Mouse (Mus musculus) stomach, embryonic 14.5 days (tissue): ENCODE data around the gene Vsig10. TPM values are rescaled to one million over a fixed set of nuclear protein-coding genes. Genes with fewer than 3 reads are reported as not detected.

ENCODE experiments used
- ATAC-seq: fragments of 200-750 bp; cut with Nextera tagmentation; 2 replicates; pipeline ENCODE4 v1.8.0; 2017; ENCODE audit warnings: low read depth, moderate TSS enrichment; ENCODE audit not compliant: insufficient number of reproducible peaks, insufficient read depth, low FRiP score
- H3K27ac ChIP-seq: fragments of 300-500 bp; sonication (generic); 2 replicates; pipeline ENCODE4 v1.5.1; 2014; ENCODE audit warnings: mild to moderate bottlenecking, low read length, moderate library complexity, mixed read lengths
- H3K27me3 ChIP-seq: fragments of 300-500 bp; sonication (generic); 2 replicates; pipeline ENCODE4 v1.6.1; 2014; ENCODE audit warnings: low read length, control low read depth, mixed read lengths; ENCODE audit not compliant: control insufficient read depth, insufficient read depth
- H3K36me3 ChIP-seq: fragments of 300-500 bp; sonication (generic); 2 replicates; pipeline ENCODE4 v1.6.1; 2014; ENCODE audit warnings: mild to moderate bottlenecking, control low read depth, low read length, moderate library complexity, mixed read lengths; ENCODE audit not compliant: control insufficient read depth, insufficient read depth
- H3K4me1 ChIP-seq: fragments of 300-500 bp; sonication (generic); 2 replicates; pipeline ENCODE4 v1.6.1; 2014; ENCODE audit warnings: low read length, control low read depth, mixed read lengths; ENCODE audit not compliant: control insufficient read depth, insufficient read depth
- H3K4me2 ChIP-seq: fragments of 300-500 bp; sonication (generic); replicated peaks from 2 replicates; pipeline ENCODE4 v1.6.1; 2014; ENCODE audit warnings: low read depth, low read length, control low read depth
- H3K4me3 ChIP-seq: fragments of 300-500 bp; sonication (generic); 2 replicates; pipeline ENCODE4 v1.5.1; 2014; ENCODE audit warnings: low read depth, low read length, control low read depth
- H3K9ac ChIP-seq: fragments of 300-500 bp; sonication (generic); replicated peaks from 2 replicates; pipeline ENCODE4 v1.6.1; 2014; ENCODE audit warnings: low read depth, mild to moderate bottlenecking, control low read depth, low read length, moderate library complexity, mixed read lengths
- H3K9me3 ChIP-seq: fragments of 300-500 bp; sonication (generic); 2 replicates; pipeline ENCODE4 v1.6.1; 2016; ENCODE audit warnings: low read depth, low read length, control low read depth; ENCODE audit not compliant: control insufficient read depth
- WGBS: fragments of 180-500 bp; shearing (Covaris S2); extraction: QIAGEN DNeasy Blood & Tissue Kit; methylation state at CpG from one replicate; pipeline ENCODE4 v1.1.7; 2014; 5-methylcytosine and 5-hydroxymethylcytosine counted together
- polyA plus RNA-seq: library from polyadenylated mRNA; unstranded; fragments of >200 nt; fragmentation: Nextera tagmentation; extraction: Ambion mirVana; gene quantifications from 2 replicates; pipeline ENCODE4 v1.2.1, GENCODE M21; 2014

Vsig10 gene
- polyA plus RNA-seq, 1 experiment from 2014 or later, result 14.5 TPM

GRCm38 (mm10) chr5:117282360-117282759 lies 36.5 kb upstream of the Vsig10 start:
- H3K4me2 ChIP-seq, result no peak overlapping the region
- WGBS, result 88% methylated on average over 8 of the region's 8 CpGs
- no peak overlapping the region for H3K27ac ChIP-seq
- no peaks in the 10 kb centered on the region for H3K9me3 ChIP-seq
- peaks cover 27% of the 10 kb centered on the region for H3K36me3 ChIP-seq
- peaks cover 9% of the 10 kb centered on the region; the same call in 1 of the 2 replicates for H3K4me1 ChIP-seq
- H3K9ac ChIP-seq, result no peak overlapping the region
- H3K27me3 ChIP-seq, result no peaks in the 10 kb centered on the region
- no peak overlapping the region for H3K4me3 ChIP-seq
- ATAC-seq, result no peak

- ATAC-seq, result no peak
- peaks cover 27% of the 10 kb centered on the region for H3K36me3 ChIP-seq
- no peak overlapping the region for H3K9ac ChIP-seq
- no peaks in the 10 kb centered on the region for H3K9me3 ChIP-seq
- no peak overlapping the region for H3K27ac ChIP-seq
- no peak overlapping the region for H3K4me2 ChIP-seq
- H3K4me3 ChIP-seq, result no peak overlapping the region
- H3K27me3 ChIP-seq, result no peaks in the 10 kb centered on the region
- 85% methylated on average over 9 of the region's 9 CpGs for WGBS
- peaks cover 14% of the 10 kb centered on the region for H3K4me1 ChIP-seq
Measured at GRCm38 (mm10) chr5:117284029-117284428, 34.9 kb upstream of the Vsig10 start.

GRCm38 (mm10) chr5:117284682-117285081 lies 34.2 kb upstream of the Vsig10 start:
- Histone ChIP-seq H3K4me3 (no peak overlapping the region), H3K27me3 (no peaks in the 10 kb centered on the region), H3K9ac (no peak overlapping the region), H3K4me2 (no peak overlapping the region), H3K27ac (no peak overlapping the region), H3K9me3 (no peaks in the 10 kb centered on the region), H3K4me1 (peaks cover 12% of the 10 kb centered on the region), H3K36me3 (peaks cover 27% of the 10 kb centered on the region)
- ATAC-seq, result no peak
- 61% methylated on average over 7 of the region's 7 CpGs for WGBS

- WGBS, result 79% methylated on average over 4 of the region's 4 CpGs
- H3K9me3 ChIP-seq, result no peaks in the 10 kb centered on the region
- H3K27me3 ChIP-seq, result no peaks in the 10 kb centered on the region
- no peak overlapping the region for H3K4me2 ChIP-seq
- H3K36me3 ChIP-seq, result peaks cover 27% of the 10 kb centered on the region
- ATAC-seq, result no peak
- no peak overlapping the region for H3K9ac ChIP-seq
- peaks cover 12% of the 10 kb centered on the region for H3K4me1 ChIP-seq
- no peak overlapping the region for H3K27ac ChIP-seq
- no peak overlapping the region for H3K4me3 ChIP-seq
Measured at GRCm38 (mm10) chr5:117285266-117285665, 33.6 kb upstream of the Vsig10 start.

- 49% methylated on average over 3 of the region's 3 CpGs for WGBS
- H3K4me1 ChIP-seq, result peaks cover 12% of the 10 kb centered on the region
- no peaks in the 10 kb centered on the region for H3K27me3 ChIP-seq
- peak overlapping the region; percentile 56 for H3K4me2 ChIP-seq
- no peak for ATAC-seq
- no peaks in the 10 kb centered on the region for H3K9me3 ChIP-seq
- peak overlapping the region; percentile 88 for H3K4me3 ChIP-seq
- H3K27ac ChIP-seq, result no peak overlapping the region
- peak overlapping the region; percentile 91 for H3K9ac ChIP-seq
- H3K36me3 ChIP-seq, result peaks cover 27% of the 10 kb centered on the region
Measured at GRCm38 (mm10) chr5:117286286-117286685, 32.6 kb upstream of the Vsig10 start.

GRCm38 (mm10) chr5:117286831-117287822 lies 31.8 kb upstream of the Vsig10 start, which contains the start of gene Pebp1:
Gene Pebp1, minus strand, starts transcription at chr5:117287625.
- Histone ChIP-seq H3K27ac (peak within 1 kb of the TSS; percentile 52), H3K9me3 (no peaks in the 10 kb centered on the region), H3K27me3 (no peaks in the 10 kb centered on the region), H3K4me2 (peak within 1 kb of the TSS; percentile 56), H3K36me3 (peaks cover 21% of the 10 kb centered on the region), H3K4me1 (peaks cover 12% of the 10 kb centered on the region), H3K9ac (peak within 1 kb of the TSS; percentile 91), H3K4me3 (peak within 1 kb of the TSS; percentile 88)
- ATAC-seq, result peak; percentile 96
- under 1% methylated on average over 72 of the region's 77 CpGs for WGBS

- H3K9ac ChIP-seq, result no peak overlapping the region
- no peak overlapping the region for H3K27ac ChIP-seq
- no peak for ATAC-seq
- no peaks in the 10 kb centered on the region for H3K27me3 ChIP-seq
- H3K36me3 ChIP-seq, result peaks cover 6% of the 10 kb centered on the region; the same call in 1 of the 2 replicates
- peaks cover 12% of the 10 kb centered on the region for H3K4me1 ChIP-seq
- H3K9me3 ChIP-seq, result no peaks in the 10 kb centered on the region
- H3K4me2 ChIP-seq, result no peak overlapping the region
- H3K4me3 ChIP-seq, result no peak overlapping the region
Measured at GRCm38 (mm10) chr5:117289646-117290045, 29.2 kb upstream of the Vsig10 start.

- Histone ChIP-seq H3K27me3 (no peaks in the 10 kb centered on the region), H3K4me3 (no peak overlapping the region), H3K4me2 (no peak overlapping the region), H3K27ac (no peak overlapping the region), H3K9me3 (no peaks in the 10 kb centered on the region), H3K36me3 (peaks cover 2% of the 10 kb centered on the region; the same call in 1 of the 2 replicates), H3K4me1 (peaks cover 12% of the 10 kb centered on the region), H3K9ac (no peak overlapping the region)
- no peak for ATAC-seq
- 95% methylated on average over 2 of the region's 2 CpGs for WGBS
Measured at GRCm38 (mm10) chr5:117290081-117290480, 28.8 kb upstream of the Vsig10 start.
